Mouse (Mus musculus): Measurements from ENCODE around the gene Phf11a.
"Not testable (repeated sequence)": the region's sequence is repeated elsewhere in the genome, so short reads cannot be mapped to it uniquely, and the experiment has no call there.

Phf11a gene

DNA sequence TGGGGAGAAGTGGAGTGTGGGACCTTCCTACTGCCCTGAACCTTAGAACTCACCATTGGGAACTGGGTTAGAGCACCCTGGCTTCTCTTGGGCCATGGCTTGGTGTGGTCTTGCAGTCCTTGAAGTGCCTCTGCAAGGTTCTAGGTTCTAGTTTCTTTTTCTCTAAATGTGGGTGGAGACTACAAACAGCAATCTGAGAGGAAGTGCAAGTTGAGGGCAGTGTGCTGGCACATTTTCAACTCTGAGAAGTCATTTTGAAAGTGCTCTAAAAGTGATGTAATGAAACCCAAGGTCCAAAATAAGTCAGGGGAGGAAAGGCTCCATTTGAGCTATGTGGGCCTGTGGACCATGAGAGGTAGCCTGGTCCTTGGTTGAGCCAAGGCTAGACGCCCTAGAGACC is at the start of gene Phf11a:
Phf11a (minus strand) TSS at position 132 of the 400 bp plus-strand sequence.
- not testable (repeated sequence) for DNase-seq (ENCODE audit: low read depth, low spot score)

DNA sequence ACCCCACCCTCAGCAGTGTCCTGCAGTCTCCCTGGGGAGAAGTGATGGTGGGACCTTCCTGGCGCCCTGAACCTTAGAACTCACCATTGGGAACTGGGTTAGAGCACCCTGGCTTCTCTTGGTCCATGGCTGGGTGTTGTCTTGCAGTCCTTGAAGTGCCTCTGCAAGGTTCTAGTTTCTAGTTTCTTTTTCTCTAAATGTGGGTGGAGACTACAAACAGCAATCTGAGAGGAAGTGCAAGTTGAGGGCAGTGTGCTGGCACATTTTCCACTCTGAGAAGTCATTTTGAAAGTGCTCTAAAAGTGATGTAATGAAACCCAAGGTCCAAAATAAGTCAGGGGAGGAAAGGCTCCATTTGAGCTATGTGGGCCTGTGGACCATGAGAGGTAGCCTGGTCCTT is 43.9 kb upstream of the Phf11a start, which contains the start of gene Phf11b:
Phf11b (minus strand) TSS at position 163 of the 400 bp plus-strand sequence.
- DNase-seq (ENCODE audit: low read depth, low spot score) = not testable (repeated sequence)

DNA sequence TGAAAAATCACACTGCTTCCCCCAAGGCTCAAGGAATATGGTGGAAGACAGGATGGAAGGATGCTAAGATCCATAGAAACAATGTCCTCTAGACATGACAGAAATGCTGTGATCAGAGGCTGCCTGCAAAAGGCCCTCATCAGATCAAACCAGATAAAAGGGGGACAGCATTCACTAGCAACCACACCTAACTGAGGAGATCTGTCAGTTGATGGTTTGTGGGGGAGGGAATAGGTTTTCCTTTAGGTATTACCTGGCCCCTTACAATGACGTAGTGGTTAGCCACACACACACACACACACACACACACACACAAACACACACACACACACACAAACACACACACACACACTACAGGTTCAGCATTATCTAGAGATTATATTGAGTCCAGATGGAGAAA is 42.2 kb upstream of the Phf11a start:
- DNase-seq (ENCODE audit: low read depth, low spot score) = no peak

DNA sequence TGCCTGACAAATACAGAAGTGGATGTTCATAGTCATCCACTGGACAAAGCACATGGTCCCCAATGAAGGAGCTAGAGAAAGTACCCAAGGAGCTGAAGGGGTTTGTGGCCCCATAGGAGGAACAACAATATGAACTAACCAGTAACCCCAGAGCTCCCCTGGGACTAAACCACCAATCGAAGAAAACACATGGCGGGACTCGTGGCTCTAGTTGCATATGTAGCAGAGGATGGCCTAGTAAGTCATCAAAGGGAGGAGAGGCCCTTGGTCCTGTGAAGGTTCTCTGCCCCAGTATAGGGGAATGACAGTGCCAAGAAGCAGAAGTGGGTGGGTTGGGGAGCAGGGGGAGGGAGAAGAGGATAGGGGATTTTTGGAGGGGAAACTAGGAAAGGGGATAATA is 38.7 kb upstream of the Phf11a start:
- not testable (repeated sequence) for DNase-seq (ENCODE audit: low read depth, low spot score)

DNA sequence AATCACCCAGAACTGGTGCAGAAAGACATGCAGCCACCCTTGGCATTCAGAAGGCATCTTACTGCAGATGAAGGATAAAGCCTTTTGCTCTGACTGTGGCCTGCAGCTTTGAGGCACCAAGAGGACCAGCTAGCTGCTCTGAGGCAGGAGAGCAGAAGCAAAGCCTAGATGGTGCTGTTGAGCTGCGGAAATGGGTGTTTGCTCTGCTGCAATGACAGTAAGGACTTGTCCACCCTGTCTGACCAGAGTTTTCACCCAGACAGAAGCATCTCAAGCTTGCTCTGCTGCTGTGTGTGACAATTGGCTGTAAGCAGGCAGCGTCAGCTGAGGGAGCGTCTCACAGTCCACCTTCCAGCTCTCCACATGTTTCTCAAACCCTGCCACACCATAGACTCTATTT is 33.2 kb upstream of the Phf11a start:
- DNase-seq (ENCODE audit: low read depth, low spot score) = peak; percentile 2

DNA sequence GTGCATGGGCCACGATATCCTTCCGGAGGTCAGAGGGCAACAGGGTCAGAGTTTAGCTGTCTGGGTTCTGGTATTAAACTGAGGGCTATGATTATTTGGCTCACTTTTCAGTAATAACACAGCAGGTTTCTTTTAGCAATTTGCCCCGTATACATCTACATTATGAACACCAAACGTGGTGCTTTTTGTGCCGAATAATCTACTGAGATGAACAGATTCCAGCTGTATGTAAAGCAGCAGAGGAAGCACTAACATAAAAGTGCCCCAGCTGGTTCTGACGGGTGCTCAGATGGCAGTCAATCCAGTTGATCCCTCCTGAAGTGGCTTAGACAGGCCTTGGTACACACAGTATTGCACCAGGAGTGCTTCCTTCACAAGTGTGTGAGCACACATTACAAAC is 22.6 kb upstream of the Phf11a start:
- not testable (repeated sequence) for DNase-seq (ENCODE audit: low read depth, low spot score)

DNA sequence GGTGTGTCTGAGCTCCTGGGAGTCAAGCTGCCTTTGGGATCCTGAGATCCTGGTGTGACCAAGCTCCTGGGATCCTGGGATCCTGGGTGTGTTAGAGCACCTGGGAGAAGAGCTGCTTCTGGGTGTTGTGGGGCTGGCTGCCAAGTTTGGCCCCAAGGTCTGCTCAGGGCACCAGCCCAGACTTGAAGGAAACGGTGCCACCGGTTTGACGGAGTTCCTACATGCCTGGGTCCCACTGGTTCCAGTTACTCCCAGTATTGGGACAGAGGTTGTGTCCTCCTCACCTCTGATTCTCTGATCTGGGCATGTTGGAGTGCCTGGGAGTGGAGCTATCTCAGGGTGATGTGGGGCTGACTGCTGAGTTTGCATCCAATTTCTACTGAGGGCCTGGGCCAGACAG is 21.7 kb upstream of the Phf11a start:
- not testable (repeated sequence) for DNase-seq (ENCODE audit: low read depth, low spot score)

DNA sequence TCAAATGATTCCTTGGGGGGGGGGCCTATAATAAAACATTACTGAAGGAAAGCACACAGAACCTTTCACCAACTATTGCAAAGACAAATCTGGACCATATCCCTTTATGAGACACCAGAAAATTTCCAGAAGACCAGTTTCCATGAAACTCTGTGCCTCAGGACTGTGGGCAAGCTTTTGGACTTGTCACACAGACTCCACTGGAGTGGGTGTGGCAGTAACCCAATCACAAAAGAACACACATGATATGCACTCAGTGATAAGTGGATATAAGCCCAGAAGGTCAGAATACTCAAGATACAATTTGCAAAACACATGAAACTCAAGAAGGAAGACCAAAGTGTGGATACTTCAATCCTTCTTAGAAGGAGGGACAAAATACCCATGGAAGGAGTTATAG is 5.6 kb downstream of the Phf11a start:
- DNase-seq (ENCODE audit: low read depth, low spot score) = not testable (repeated sequence)

DNA sequence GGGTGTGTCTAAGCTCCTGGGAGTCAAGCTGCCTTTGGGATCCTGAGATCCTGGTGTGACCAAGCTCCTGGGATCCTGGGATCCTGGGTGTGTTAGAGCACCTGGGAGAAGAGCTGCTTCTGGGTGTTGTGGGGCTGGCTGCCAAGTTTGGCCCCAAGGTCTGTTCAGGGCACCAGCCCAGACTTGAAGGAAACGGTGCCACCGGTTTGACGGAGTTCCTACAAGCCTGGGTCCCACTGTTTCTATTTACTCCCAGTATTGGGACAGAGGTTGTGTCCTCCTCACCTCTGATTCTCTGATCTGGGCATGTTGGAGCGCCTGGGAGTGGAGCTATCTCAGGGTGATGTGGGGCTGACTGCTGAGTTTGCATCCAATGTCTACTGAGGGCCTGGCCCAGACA is 22.4 kb downstream of the Phf11a start:
- not testable (repeated sequence) for DNase-seq (ENCODE audit: low read depth, low spot score)

DNA sequence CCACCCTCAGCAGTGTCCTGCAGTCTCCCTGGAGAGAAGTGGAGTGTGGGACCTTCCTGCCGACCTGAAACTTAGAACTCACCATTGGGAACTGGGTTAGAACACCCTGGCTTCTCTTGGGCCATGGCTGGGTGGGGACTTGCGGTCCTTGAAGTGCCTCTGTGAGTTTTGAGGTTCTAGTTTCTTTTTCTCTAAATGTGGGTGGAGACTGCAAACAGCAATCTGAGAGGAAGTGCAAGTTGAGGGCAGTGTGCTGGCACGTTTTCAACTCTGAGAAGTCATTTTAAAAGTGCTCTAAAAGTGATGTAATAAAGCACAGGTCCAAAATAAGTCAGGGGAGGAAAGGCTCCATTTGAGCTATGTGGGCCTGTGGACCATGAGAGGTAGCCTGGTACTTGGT is 37.3 kb downstream of the Phf11a start, which contains the start of gene Gm6904:
Gm6904 (minus strand) TSS at position 161 of the 400 bp plus-strand sequence.
- no peak for DNase-seq (ENCODE audit: low read depth, low spot score)

DNA sequence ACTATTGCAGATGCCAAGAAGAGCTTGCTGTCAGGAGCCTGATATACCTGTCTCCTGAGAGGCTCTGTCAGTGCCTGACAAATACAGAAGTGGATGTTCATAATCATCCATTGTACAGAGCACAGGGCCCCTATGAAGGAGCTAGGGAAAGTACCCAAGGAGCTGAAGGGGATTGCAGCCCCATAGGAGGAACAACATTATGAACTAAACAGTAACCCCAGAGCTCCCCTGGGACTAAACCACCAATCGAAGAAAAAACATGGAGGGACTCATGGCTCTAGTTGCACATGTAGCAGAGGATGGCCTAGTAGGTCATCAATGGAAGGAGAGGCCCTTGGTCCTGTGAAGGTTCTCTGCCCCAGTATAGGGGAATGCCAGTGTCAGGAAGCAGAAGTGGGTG is 41.5 kb downstream of the Phf11a start:
- not testable (repeated sequence) for DNase-seq (ENCODE audit: low read depth, low spot score)

DNA sequence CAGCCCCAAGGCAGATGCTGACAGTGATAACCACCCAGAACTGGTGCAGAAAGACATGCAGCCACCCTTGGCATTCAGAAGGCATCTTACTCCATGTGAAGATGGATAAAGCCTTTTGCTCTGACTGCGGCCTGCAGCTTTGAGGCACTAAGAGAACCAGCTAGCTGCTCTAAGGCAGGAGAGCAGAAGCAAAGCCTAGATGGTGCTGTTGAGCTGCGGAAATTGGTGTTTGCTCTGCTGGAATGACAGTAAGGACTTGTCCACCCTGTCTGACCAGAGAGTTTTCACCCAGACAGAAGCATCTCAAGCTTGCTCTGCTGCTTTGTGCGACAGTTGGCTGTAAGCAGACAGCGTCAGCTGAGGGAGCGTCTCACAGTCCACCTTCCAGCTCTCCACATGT is 47.0 kb downstream of the Phf11a start:
- not testable (repeated sequence) for DNase-seq (ENCODE audit: low read depth, low spot score)

DNA sequence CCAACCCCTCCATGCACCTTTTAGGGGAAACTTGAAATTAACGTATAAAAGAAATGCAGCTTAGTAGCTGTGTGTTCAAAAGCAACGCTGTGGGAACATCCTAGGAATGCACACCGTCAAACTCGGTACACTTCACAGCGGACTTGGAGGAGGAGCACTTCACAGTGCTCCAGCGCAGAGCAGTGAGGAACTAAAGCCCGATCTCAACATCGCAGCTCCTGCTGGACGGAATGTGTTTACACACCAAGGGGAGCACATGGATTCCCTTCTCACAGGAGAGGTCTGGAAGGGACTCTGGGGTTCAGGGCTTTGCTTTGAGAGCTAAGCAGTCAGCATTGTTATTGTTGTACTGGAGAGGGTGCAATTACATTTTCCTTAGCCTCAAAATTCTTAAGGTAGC is 63.7 kb downstream of the Phf11a start:
- no peak for DNase-seq (ENCODE audit: low read depth, low spot score)

DNA sequence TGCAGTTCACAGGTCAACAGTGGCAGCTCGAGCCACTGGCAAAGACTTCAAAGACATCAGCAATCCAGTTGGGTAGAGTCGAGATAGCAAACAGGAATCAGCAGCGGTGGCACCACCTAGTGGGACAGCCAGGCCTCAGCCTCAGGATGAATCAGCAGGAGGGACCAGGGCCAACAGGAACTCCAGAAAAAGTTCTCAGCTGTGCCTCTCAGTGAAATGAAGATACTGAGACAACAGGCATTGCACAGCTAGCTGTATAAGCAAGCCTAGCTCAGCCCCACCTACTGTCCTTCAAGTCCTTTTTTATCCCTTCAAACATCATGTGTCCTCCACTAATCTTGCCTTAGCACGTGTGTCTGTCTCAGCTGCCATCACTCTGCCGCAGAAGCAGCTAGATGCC is 65.3 kb downstream of the Phf11a start:
- no peak for DNase-seq (ENCODE audit: low read depth, low spot score)

DNA sequence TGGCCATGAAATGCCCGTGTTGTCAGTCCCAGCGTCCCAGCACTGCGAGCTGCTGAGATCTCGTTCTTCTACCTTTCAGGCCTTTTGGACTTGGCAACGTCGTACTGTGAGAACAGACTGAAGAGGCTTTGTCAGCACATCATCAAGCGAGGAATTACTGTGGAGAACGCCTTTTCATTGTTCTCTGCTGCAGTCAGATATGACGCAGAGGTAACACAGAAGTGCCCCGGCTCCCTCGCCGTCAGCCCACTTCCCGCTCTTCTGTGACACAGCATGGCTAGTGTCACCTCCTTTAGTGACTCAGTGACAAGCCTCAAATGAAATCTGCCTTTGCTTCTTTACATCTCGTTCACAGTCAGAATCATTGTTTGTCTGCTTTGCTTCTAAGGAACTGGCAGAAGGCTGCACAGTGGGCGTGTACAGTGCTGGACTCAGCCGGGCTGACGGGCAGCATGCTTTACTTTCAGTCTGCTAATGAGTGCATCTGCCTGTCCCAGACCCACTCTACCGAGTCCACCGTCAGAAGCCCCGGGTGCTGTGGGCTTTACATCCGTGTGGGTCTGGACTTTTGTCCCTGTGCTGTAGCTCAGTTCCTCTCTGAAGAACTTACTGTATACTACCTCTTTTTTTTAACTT is 66.9 kb downstream of the Phf11a start:
- no peak for DNase-seq (ENCODE audit: low read depth, low spot score)

DNA sequence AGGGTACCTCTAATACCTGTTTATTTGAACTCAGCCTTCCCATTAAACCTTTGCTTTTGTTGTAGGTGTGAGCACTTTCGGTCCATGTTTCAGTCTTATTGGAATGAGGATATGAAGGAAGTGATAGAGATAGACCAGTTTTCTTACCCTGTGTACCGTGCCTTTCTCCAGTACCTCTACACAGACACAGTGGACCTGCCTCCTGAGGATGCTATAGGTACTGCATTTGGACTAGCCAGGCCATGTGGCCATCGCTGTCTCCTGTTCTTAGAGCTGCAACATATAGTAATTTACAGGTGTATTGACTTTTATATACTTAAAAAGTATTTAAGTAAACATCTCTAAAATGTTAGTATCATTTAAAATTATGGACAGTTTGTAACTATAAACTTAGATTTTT is 67.5 kb downstream of the Phf11a start:
- no peak for DNase-seq (ENCODE audit: low read depth, low spot score)
